Mouse (Mus musculus): ENCODE results near the gene Lpp.
"Not testable (repeated sequence)": the region's sequence is repeated elsewhere in the genome, so short reads cannot be mapped to it uniquely, and the experiment has no call there.

The Lpp gene

DNA sequence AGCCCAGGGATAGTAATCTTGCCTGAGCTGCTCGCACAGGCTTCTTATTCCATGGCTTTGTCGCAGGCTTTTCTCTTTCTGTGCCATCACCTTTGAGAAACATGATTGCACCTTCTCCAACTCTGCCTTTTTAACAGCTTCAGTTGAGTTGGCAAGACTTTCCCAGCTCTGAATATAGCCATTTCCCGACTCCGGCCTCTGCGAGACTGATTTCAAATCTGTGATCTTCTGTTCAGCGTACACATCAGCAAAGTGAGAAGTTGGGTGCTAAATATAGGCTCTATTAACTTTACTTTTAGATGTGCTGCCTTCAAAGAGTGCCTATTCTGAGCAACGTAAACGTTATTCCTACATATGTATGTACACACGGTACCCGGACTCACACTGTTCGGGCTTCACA, 597.0 kb downstream of the Lpp start:
- DNase-seq (ENCODE audit: low spot score) = no peak

- DNase-seq (ENCODE audit: low spot score) = no peak
These were observed 597.8 kb downstream of the Lpp start for GRCm38 (mm10) chr16:24991059-24991541.

DNA sequence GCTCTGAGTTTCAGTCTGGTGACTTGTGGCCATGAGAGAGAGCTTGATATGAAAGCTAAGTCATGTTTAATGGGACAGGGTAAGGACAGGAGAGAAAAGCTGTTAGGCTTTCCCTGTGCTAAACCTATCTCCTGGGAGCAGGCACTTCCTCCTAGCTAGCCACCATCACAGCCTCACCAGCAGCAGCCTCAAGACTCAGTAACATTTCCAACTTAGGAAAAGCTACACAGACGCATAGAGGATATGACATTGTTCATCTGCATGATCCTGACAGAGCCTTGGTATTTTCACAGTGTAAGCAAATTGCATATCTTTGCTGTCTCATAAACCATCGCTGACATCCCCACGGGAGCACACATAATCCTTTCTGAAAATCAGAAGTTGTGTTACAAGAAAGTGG, 598.7 kb downstream of the Lpp start:
- DNase-seq (ENCODE audit: low spot score) = no peak

DNA sequence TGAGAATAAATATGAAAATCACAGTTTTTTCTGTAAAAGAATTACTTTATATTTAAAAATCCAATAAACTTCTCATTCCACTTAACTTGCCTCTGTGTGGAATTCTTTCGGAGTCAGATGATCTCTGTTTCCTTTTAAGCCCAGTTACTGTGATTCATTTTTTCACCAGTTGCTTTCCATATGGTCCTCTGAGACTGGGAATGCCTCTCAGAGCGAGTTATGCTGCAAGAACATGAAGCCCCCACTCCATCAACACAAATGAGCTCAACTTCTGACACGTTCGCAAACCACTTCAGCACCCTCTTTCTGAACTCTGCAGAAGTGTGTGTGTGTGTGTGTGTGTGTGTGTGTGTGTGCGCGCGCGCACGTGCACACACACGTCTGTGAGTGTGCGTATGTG, 599.2 kb downstream of the Lpp start:
- DNase-seq (ENCODE audit: low spot score) = no peak

- no peak for DNase-seq (ENCODE audit: low spot score)
These were observed 617.9 kb downstream of the Lpp start for GRCm38 (mm10) chr16:25010980-25011877.

- DNase-seq (ENCODE audit: low spot score) = no peak
These were observed 619.6 kb downstream of the Lpp start for GRCm38 (mm10) chr16:25012938-25013337.

GRCm38 (mm10) chr16:25016261-25016836, 623.0 kb downstream of the Lpp start:
- DNase-seq (ENCODE audit: low spot score) = peak; percentile 13

DNA sequence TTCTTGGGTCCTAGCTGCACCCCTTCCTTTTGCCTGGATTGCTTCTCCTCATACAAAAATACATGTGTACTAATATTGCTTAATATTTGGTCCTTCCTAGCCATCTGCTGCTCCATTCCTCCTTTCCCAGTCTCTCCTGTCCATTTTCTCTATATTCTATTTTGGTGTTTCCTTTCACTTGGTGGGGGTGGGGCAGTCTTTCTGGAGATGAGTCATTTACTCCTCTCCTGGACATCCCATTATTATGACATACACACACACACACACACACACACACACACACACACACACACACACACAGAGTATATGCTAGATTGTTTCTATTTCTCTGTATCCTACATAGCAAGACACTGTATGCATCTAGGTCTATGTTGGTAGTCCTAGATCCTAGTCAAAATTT, 623.7 kb downstream of the Lpp start:
- no peak for DNase-seq (ENCODE audit: low spot score)

DNA sequence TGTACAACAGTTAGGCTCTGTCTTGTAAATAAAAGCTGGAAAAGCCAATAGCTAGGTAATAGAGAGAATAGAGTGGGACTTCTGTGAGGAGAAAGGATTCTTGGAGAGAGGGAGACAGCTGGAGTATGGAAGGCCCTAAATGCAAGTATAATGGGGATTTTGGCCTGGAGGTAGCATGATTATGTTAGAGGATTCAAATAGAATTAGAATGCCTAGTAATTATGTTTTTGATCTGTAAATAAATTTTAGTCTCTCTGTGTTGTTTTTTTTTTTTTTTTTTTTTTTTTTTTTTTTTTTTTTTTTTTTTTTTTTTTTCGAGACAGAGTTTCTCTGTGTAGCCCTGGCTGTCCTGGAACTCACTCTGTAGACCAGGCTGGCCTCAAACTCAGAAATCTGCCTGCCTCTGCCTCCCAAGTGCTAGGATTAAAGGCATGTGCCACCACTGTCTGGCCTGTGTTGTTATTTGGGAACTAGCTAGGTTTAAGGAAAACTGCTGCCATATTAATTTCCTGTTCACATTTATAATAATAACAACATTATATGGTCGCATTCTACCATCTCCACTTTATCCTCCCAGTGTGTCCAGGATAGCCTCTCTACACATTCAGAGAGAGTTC, 628.5 kb downstream of the Lpp start:
- not testable (repeated sequence) for DNase-seq (ENCODE audit: low spot score)

DNA sequence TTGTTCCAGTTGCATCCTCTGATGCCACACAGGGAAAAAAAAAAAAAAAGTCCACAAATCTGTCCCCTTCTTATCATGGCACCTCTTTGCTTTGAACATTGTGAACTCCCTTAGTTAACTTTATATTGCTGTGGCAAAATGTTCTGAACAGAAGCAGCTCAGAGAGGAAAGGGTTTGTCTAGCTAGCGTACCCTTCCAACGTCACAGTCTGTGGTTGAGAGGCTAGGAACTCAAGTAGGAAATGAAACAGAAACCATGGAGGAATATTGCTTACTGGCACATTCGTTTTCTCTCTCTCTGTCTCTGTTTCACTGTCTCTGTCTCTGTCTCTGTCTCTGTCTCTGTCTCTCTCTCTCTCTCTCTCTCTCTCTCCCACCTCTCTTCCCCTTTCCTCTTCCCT, 631.3 kb downstream of the Lpp start:
- DNase-seq (ENCODE audit: low spot score) = no peak

DNA sequence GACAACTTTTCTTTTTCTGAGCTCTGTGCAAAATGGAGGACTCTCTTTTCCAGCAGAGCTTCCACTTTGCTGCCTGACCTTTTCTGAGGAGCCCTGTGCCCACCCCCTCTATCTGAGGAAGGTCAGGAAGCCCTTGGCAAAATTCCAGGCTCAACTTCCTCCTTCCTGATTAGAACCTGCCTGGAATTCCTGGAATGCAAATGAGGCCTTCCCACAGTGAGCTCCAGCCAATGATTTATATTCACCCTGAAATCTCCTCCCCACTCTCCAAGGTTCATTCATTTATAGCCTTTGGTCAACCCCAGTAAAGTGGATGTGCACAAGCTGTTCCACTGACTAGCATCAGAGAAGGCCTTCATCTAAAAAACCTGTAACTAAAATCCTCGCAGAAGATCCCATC, 632.9 kb downstream of the Lpp start:
- no peak for DNase-seq (ENCODE audit: low spot score)

- no peak for DNase-seq (ENCODE audit: low spot score)
These were observed 636.2 kb downstream of the Lpp start for GRCm38 (mm10) chr16:25029548-25029947.

DNA sequence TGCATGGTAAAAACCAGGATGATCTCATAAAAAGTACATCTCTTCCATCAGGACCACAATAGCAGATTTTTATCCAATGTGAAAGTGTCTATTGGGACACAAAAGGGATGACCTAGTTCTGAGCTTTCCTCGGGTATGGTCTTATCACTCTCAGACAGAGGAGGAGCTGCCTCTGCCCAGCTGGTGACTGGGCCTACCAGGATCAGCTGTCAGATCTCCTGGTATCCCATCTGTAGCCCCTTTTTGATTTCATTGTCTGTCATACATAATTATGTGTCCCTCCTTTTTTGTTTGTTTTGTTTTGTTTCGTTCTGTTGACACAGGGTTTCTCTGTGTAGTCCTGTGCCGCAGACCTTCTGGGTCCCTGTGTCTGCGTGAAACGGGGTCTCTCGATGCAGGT, 644.1 kb downstream of the Lpp start:
- DNase-seq (ENCODE audit: low spot score) = no peak

GRCm38 (mm10) chr16:25038529-25038928, 645.2 kb downstream of the Lpp start:
- DNase-seq (ENCODE audit: low spot score) = no peak

DNA sequence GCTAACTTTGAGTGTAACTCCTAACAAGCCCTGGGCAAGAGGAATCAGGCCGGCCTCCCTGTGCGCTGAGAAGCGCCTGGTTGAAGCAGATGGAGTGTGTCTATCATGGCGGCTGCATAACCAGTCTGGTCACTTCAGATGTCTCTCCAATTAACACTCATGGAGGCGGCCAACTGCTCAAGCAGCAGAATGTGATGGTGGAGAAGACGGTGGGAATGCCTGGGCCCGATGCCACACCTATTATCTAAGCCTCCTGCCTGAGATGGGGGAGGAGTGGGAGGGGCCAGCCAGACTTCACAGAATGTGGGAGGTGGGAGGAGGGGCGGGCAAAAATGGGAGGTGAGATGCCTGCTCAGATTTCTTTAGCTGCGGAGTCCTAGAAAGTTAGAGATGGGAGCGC, 646.6 kb downstream of the Lpp start:
- DNase-seq (ENCODE audit: low spot score) = no peak

- no peak for DNase-seq (ENCODE audit: low spot score)
These were observed 647.9 kb downstream of the Lpp start for GRCm38 (mm10) chr16:25041165-25041564.

- DNase-seq (ENCODE audit: low spot score) = no peak
These were observed 648.7 kb downstream of the Lpp start for GRCm38 (mm10) chr16:25041855-25042529.

Measured in ovary, postnatal 14 days (tissue).